Mouse (Mus musculus) frontal cortex, adult (tissue): ENCODE data around the gene Gm20388.

ENCODE experiments used
- ATAC-seq: cut with Nextera tagmentation; 2 replicates; pipeline ENCODE4 v1.9.2; 2017; ENCODE audit warnings: mild to moderate bottlenecking, moderate library complexity, mixed read lengths; ENCODE audit not compliant: low TSS enrichment

The Gm20388 gene

GRCm38 (mm10) chr8:121491633-121492032 is 1581.0 kb downstream of the Gm20388 start:
- no peak for ATAC-seq

GRCm38 (mm10) chr8:121497621-121498020 is 1587.0 kb downstream of the Gm20388 start:
- no peak for ATAC-seq

- ATAC-seq, result no peak
Observed at GRCm38 (mm10) chr8:121511751-121512150, 1601.1 kb downstream of the Gm20388 start.

- peak; percentile 52; the same call in 1 of the 2 replicates for ATAC-seq
Observed at GRCm38 (mm10) chr8:121513429-121513828, 1602.8 kb downstream of the Gm20388 start.

- no peak for ATAC-seq
Observed at GRCm38 (mm10) chr8:121525111-121525818, 1614.6 kb downstream of the Gm20388 start.

GRCm38 (mm10) chr8:121526811-121527550 is 1616.3 kb downstream of the Gm20388 start:
- no peak for ATAC-seq

- no peak for ATAC-seq
Observed at GRCm38 (mm10) chr8:121527751-121528150, 1617.1 kb downstream of the Gm20388 start.

GRCm38 (mm10) chr8:121528790-121529189 is 1618.1 kb downstream of the Gm20388 start:
- ATAC-seq, result no peak

- no peak for ATAC-seq
Observed at GRCm38 (mm10) chr8:121530639-121531038, 1620.0 kb downstream of the Gm20388 start.

GRCm38 (mm10) chr8:121532381-121532780 is 1621.7 kb downstream of the Gm20388 start:
- no peak for ATAC-seq

GRCm38 (mm10) chr8:121541862-121542261 is 1631.2 kb downstream of the Gm20388 start:
- no peak for ATAC-seq

- ATAC-seq, result no peak
Observed at GRCm38 (mm10) chr8:121542901-121543300, 1632.3 kb downstream of the Gm20388 start.

GRCm38 (mm10) chr8:121544276-121544785 is 1633.7 kb downstream of the Gm20388 start, which contains the start of gene 1700018B08Rik:
1700018B08Rik (minus strand) TSS chr8:121544320.
- ATAC-seq, result no peak

GRCm38 (mm10) chr8:121544936-121545335 is 1634.3 kb downstream of the Gm20388 start:
- ATAC-seq, result no peak

- ATAC-seq, result peak; percentile 82
Observed at GRCm38 (mm10) chr8:121547132-121547531, 1636.5 kb downstream of the Gm20388 start.

- no peak for ATAC-seq
Observed at GRCm38 (mm10) chr8:121550056-121550455, 1639.4 kb downstream of the Gm20388 start.

GRCm38 (mm10) chr8:121551065-121551985 is 1640.7 kb downstream of the Gm20388 start:
- no peak for ATAC-seq

- no peak for ATAC-seq
Observed at GRCm38 (mm10) chr8:121552506-121552905, 1641.9 kb downstream of the Gm20388 start.

- peak; percentile 54 for ATAC-seq
Observed at GRCm38 (mm10) chr8:121553831-121554475, 1643.3 kb downstream of the Gm20388 start.

- ATAC-seq, result no peak
Observed at GRCm38 (mm10) chr8:121557746-121558145, 1647.1 kb downstream of the Gm20388 start.

- no peak for ATAC-seq
Observed at GRCm38 (mm10) chr8:121558538-121558937, 1647.9 kb downstream of the Gm20388 start.
